Mouse (Mus musculus) heart, adult 2 months (tissue): ENCODE measurements around the gene Tmprss9.

ENCODE experiments used
- CTCF ChIP-seq: fragments of 200-600 bp; IDR thresholded peaks from 2 replicates; pipeline ENCODE4 v1.8.1; 2022; ENCODE audit warnings: antibody characterized with exemption, mild to moderate bottlenecking, moderate library complexity
- EP300 ChIP-seq: fragments of 200-500 bp; IDR thresholded peaks from 2 replicates; pipeline ENCODE4 v1.6.1; 2011; ENCODE audit warnings: low read depth, low read length, control low read depth; ENCODE audit not compliant: insufficient read depth

- TF ChIP-seq EP300 (no peak), CTCF (no peak)
Observed at GRCm38 (mm10) chr10:80911354-80911753, 39.7 kb downstream of the Tmprss9 start.
